Mouse (Mus musculus) inflammation-experienced regulatory T-cells, adult 6 months (primary cell): ENCODE results near the gene Atf7ip2. TPM values are rescaled to one million over a fixed set of nuclear protein-coding genes. Genes with fewer than 3 reads are reported as not detected.

Source experiments
- ATAC-seq: one replicate; pipeline ENCODE4 v1.8.0; 2017
- polyA plus RNA-seq, 3 experiments: library from polyadenylated mRNA; unstranded; fragments of 100-300 nt; shearing (Covaris generic); gene quantifications; one replicate each; pipeline ENCODE4 v1.2.1; 2017

The Atf7ip2 gene
- polyA plus RNA-seq, 3 experiments from 2014 or later: 0.31 to 0.47 TPM; not detected in 1

GRCm38 (mm10) chr16:10297696-10298644, 105.5 kb downstream of the Atf7ip2 start:
- ATAC-seq: no peak

GRCm38 (mm10) chr16:10299637-10300036, 107.1 kb downstream of the Atf7ip2 start:
- no peak for ATAC-seq

GRCm38 (mm10) chr16:10300231-10301186, 108.0 kb downstream of the Atf7ip2 start:
- ATAC-seq: no peak

Other genes starting within 250 kb of the Atf7ip2 start
- gene Grin2a, start 197.2 kb upstream of the Atf7ip2 start, polyA plus RNA-seq: not detected
- not detected for gene Rpl39l, start 22.5 kb upstream of the Atf7ip2 start, polyA plus RNA-seq
- under 1 TPM in 1 of 3 experiments, not detected in 2; 0.07 TPM for gene Emp2, start 121.3 kb downstream of the Atf7ip2 start, polyA plus RNA-seq
- gene Tekt5, start 202.8 kb downstream of the Atf7ip2 start, polyA plus RNA-seq: not detected
- 10 to 100 TPM; 46.9 to 77.0 (median 47.2) TPM for gene Nubp1, start 219.2 kb downstream of the Atf7ip2 start, polyA plus RNA-seq